Mouse (Mus musculus): Measurements from ENCODE around the gene Zfp69.

GRCm38 (mm10) chr4:120882002-120882625, 69.4 kb downstream of the Zfp69 start:
- TF ChIP-seq CTCF (IDR thresholded peaks at IDR 0.05; ENCODE audit: low read depth) (no peak), EP300 (IDR thresholded peaks at IDR 0.05; ENCODE audit: low read depth) (no peak)
